Mouse (Mus musculus): ENCODE measurements around the gene Klk9. TPM values are rescaled to one million over a fixed set of nuclear protein-coding genes. Genes with fewer than 3 reads are reported as not detected.

Klk9 gene
- polyA plus RNA-seq, 1 experiment from 2014 or later = 0.25 TPM

DNA sequence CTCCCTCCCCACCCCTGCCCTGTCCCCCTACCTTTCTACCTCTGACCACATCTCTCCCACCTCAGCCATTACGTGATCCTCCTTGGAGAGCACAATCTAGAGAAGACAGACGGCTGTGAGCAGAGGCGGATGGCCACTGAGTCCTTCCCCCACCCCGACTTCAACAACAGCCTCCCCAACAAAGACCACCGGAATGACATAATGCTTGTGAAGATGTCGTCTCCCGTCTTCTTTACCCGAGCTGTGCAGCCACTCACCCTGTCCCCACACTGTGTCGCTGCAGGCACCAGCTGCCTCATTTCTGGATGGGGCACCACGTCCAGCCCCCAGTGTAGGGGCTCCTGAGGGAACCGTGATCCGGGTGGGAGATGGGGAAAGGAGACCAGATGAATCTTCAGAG is 14.3 kb upstream of the Klk9 start:
- Histone ChIP-seq H3K27ac (ENCODE audit: low read length) (no peak overlapping the region), H3K36me3 (ENCODE audit: insufficient read depth, low read length) (no peaks in the 10 kb centered on the region), H3K4me3 (ENCODE audit: low read depth, low read length) (no peak overlapping the region), H3K4me2 (replicated peaks; ENCODE audit: low read depth, low read length) (no peak overlapping the region), H3K9ac (replicated peaks; ENCODE audit: low read depth) (no peak overlapping the region), H3K27me3 (replicated peaks; ENCODE audit: insufficient read depth, low read length) (no peaks in the 10 kb centered on the region), H3K9me3 (ENCODE audit: low read length) (no peaks in the 10 kb centered on the region), H3K4me1 (ENCODE audit: insufficient read depth, low read depth, low read length) (peaks cover 3% of the 10 kb centered on the region; the same call in 1 of the 2 replicates)
- TF ChIP-seq EP300 (IDR thresholded peaks at IDR 0.05) (no peak), CTCF (IDR thresholded peaks at IDR 0.05) (no peak)
- no peak for DNase-seq (ENCODE audit: low spot score)
- ATAC-seq = no peak
- WGBS = 84% methylated on average over 12 of the region's 12 CpGs

DNA sequence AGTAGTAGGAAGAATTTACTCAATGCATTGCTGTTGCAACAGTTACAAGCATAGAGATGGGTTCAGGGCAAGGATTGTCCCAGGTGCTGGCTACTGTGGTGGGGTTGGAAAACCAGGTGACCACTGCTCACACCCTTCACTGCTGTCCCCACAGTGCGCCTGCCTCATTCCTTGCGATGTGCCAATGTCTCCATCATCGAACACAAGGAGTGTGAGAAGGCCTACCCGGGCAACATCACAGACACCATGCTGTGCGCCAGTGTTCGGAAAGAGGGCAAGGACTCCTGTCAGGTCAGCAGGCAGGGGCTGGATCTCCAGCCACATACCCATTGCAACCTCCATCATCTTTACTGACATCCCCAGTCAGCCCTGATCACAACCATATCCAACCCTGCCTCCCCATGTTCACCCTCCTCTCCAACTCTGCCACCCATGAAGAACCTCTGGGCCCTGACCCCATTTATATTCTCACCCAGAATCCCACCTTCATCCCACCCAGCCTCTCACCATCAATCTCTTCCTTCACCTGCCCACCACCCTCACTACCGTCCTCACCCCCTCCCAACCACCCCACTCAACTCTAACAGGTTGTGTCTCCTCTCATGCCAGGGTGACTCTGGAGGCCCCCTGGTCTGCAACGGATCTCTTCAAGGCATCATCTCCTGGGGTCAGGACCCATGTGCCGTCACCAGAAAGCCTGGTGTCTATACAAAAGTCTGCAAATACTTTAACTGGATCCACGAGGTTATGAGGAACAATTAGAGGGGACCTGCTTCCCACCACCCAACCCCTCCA is 13.3 kb upstream of the Klk9 start:
- WGBS = 83% methylated on average over 10 of the region's 10 CpGs
- H3K27me3 ChIP-seq (replicated peaks; ENCODE audit: insufficient read depth, low read length) = no peaks in the 10 kb centered on the region
- H3K9ac ChIP-seq (replicated peaks; ENCODE audit: low read depth) = no peak overlapping the region
- no peaks in the 10 kb centered on the region for H3K36me3 ChIP-seq (ENCODE audit: insufficient read depth, low read length)
- no peak overlapping the region for H3K4me3 ChIP-seq (ENCODE audit: low read depth, low read length)
- DNase-seq (ENCODE audit: low spot score) = no peak
- H3K4me2 ChIP-seq (replicated peaks; ENCODE audit: low read depth, low read length) = no peak overlapping the region
- H3K27ac ChIP-seq (ENCODE audit: low read length) = no peak overlapping the region
- H3K9me3 ChIP-seq (ENCODE audit: low read length) = no peaks in the 10 kb centered on the region
- peaks cover 3% of the 10 kb centered on the region; the same call in 1 of the 2 replicates for H3K4me1 ChIP-seq (ENCODE audit: insufficient read depth, low read depth, low read length)
- no peak for ATAC-seq
- TF ChIP-seq CTCF (IDR thresholded peaks at IDR 0.05) = no peak
- no peak for TF ChIP-seq EP300 (IDR thresholded peaks at IDR 0.05)

DNA sequence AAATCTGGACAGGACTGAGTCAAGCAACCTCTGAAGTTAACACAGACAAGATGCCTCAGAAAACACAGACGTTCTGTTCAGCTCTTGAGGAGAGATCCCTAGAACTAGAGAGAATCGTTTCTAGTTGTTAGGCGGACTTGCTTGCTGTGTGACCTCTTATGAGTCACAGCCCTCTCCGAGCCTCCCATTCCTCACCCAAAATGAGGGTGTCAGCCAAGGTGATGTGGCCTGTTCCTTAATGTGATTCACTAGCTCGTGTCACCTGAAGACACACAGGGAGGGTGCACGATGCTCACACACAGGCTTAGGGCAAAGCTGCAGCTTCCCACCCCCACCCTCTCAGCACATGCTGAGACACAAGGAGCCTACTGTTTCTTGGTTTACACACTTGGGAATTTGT is 11.4 kb upstream of the Klk9 start:
- WGBS = 41% methylated on average over 6 of the region's 6 CpGs
- Histone ChIP-seq H3K27ac (ENCODE audit: low read length) (no peak overlapping the region), H3K4me2 (replicated peaks; ENCODE audit: low read depth, low read length) (no peak overlapping the region)

DNA sequence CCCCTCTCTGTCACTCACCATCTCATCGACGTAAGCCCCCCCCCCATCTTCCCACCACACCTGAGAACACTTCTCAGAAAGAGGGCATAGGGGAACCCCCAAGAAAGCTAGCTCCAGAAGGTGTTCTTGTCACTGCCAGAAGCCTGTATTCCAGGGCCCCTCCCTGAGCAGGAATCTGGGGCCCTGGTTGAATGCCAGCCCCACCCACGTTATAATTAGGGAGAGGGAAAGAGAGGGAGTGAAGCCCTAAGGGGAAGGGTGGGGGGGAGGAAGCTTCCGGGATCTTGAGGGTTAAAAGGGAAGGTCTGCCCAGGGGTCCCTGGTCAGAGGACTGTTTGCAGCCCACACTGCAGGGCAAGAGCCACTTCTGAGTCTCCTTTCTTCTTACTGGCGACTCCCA is 10.9 kb upstream of the Klk9 start, which contains the start of gene Klk10:
Gene Klk10 (plus strand): TSS at position 290 of the 400 bp plus-strand sequence.
- DNase-seq (ENCODE audit: low spot score) (no peak), ATAC-seq (peak; percentile 36; the same call in 1 of the 2 replicates)
- Histone ChIP-seq H3K4me1 (ENCODE audit: insufficient read depth, low read depth, low read length) (peaks cover 3% of the 10 kb centered on the region; the same call in 1 of the 2 replicates), H3K4me3 (ENCODE audit: low read depth, low read length) (no peak within 1 kb of the TSS), H3K9me3 (ENCODE audit: low read length) (no peaks in the 10 kb centered on the region), H3K27ac (ENCODE audit: low read length) (no peak within 1 kb of the TSS), H3K4me2 (replicated peaks; ENCODE audit: low read depth, low read length) (no peak within 1 kb of the TSS), H3K36me3 (ENCODE audit: insufficient read depth, low read length) (no peaks in the 10 kb centered on the region), H3K9ac (replicated peaks; ENCODE audit: low read depth) (no peak within 1 kb of the TSS), H3K27me3 (replicated peaks; ENCODE audit: insufficient read depth, low read length) (no peaks in the 10 kb centered on the region)
- TF ChIP-seq EP300 (IDR thresholded peaks at IDR 0.05) (no peak), CTCF (IDR thresholded peaks at IDR 0.05) (no peak)
- WGBS = 20% methylated on average over 5 of the region's 5 CpGs

More for the DNA sequence above, 11.4 kb upstream of the Klk9 start:
- Histone ChIP-seq H3K4me1 (ENCODE audit: insufficient read depth, low read depth, low read length) (peaks cover 3% of the 10 kb centered on the region; the same call in 1 of the 2 replicates), H3K9me3 (ENCODE audit: low read length) (no peaks in the 10 kb centered on the region), H3K9ac (replicated peaks; ENCODE audit: low read depth) (no peak overlapping the region), H3K27me3 (replicated peaks; ENCODE audit: insufficient read depth, low read length) (no peaks in the 10 kb centered on the region), H3K36me3 (ENCODE audit: insufficient read depth, low read length) (no peaks in the 10 kb centered on the region), H3K4me3 (ENCODE audit: low read depth, low read length) (no peak overlapping the region)
- ATAC-seq (no peak), DNase-seq (ENCODE audit: low spot score) (no peak)
- TF ChIP-seq CTCF (IDR thresholded peaks at IDR 0.05) (no peak), EP300 (IDR thresholded peaks at IDR 0.05) (no peak)

DNA sequence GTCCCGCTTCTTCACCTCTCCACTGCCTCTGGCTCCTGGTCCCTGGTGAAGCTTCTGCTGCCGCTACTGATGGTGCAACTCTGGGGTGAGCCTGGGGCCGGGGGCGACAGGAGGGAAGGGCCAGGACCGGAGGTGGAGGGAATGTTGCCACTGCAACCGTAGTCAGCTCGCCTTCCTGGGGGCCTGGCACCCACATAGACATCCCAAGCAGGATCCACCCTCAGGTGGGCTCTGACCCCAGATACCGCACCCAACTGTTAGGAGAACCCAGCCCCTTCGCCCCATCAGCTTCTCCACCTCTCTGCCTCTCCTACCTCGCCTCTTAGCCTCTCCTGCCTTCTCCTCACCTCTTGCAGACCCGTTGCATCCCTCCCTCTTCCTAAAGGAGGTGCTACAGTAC is 10.2 kb upstream of the Klk9 start:
- 93% methylated on average over 9 of the region's 11 CpGs for WGBS
- no peak overlapping the region for H3K4me3 ChIP-seq (ENCODE audit: low read depth, low read length)
- H3K9me3 ChIP-seq (ENCODE audit: low read length) = no peaks in the 10 kb centered on the region
- no peak overlapping the region for H3K9ac ChIP-seq (replicated peaks; ENCODE audit: low read depth)
- no peaks in the 10 kb centered on the region for H3K36me3 ChIP-seq (ENCODE audit: insufficient read depth, low read length)
- H3K4me1 ChIP-seq (ENCODE audit: insufficient read depth, low read depth, low read length) = peaks cover 3% of the 10 kb centered on the region; the same call in 1 of the 2 replicates
- no peak for ATAC-seq
- H3K27me3 ChIP-seq (replicated peaks; ENCODE audit: insufficient read depth, low read length) = no peaks in the 10 kb centered on the region
- no peak for DNase-seq (ENCODE audit: low spot score)
- TF ChIP-seq EP300 (IDR thresholded peaks at IDR 0.05) (no peak), CTCF (IDR thresholded peaks at IDR 0.05) (no peak)
- no peak overlapping the region for H3K27ac ChIP-seq (ENCODE audit: low read length)
- no peak overlapping the region for H3K4me2 ChIP-seq (replicated peaks; ENCODE audit: low read depth, low read length)

DNA sequence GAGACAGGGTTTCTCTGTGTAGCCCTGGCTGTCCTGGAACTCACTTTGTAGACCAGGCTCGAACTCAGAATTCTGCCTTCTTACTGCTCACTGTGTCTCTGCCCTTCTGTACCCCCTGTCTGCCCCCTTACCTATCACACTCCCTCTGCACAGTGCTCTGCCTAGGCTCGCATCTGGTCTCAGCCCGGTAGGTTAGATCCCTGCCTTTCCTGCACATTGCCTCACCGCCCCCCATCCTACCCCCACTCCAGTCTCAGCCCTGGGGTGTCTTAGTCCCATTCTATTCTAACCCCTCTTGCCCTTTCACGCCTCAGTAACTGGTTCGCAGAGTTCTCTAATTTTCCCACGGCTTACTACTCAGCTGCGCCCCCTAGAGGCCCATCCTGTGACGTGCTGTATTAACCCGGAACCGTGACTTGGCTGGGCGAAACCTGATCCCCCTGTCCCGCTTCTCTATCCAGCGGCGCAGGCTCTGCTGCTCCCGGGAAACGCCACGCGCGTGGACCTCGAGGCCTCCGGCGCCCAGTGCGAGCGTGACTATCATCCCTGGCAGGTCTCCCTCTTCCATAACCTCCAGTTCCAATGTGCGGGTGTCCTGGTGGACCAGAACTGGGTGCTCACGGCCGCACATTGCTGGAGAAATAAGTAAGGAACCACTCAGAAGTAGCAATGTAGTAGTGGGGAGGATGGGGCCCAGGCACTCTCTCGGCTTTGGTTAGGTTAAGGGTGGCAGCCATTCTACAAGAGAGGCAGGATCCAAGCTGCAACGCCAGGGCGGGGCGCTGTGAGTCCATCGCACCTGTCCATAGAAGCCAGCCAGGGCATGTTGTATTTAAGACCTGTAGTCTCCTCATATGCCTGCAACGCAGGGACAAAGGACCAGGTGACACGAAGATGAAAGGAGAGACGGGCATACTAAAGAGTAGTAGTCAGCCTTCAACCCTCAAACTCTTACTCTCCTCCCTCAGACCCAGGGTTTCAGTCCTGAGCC is 9.1 kb upstream of the Klk9 start:
- no peak overlapping the region for H3K27ac ChIP-seq (ENCODE audit: low read length)
- DNase-seq (ENCODE audit: low spot score) (peak; percentile 88), ATAC-seq (peak; percentile 82)
- H3K4me2 ChIP-seq (replicated peaks; ENCODE audit: low read depth, low read length) = peak overlapping the region; percentile 62
- H3K4me3 ChIP-seq (ENCODE audit: low read depth, low read length) = 0 out of 2 replicates have a peak overlapping the region, but pooled peaks have one; percentile 10
- WGBS = 8% methylated on average over 36 of the region's 36 CpGs
- no peak overlapping the region for H3K9ac ChIP-seq (replicated peaks; ENCODE audit: low read depth)
- H3K4me1 ChIP-seq (ENCODE audit: insufficient read depth, low read depth, low read length) = peaks cover 3% of the 10 kb centered on the region; the same call in 1 of the 2 replicates
- TF ChIP-seq CTCF (IDR thresholded peaks at IDR 0.05) = peak; percentile 86
- TF ChIP-seq EP300 (IDR thresholded peaks at IDR 0.05) = no peak
- H3K9me3 ChIP-seq (ENCODE audit: low read length) = no peaks in the 10 kb centered on the region
- no peaks in the 10 kb centered on the region for H3K27me3 ChIP-seq (replicated peaks; ENCODE audit: insufficient read depth, low read length)
- no peaks in the 10 kb centered on the region for H3K36me3 ChIP-seq (ENCODE audit: insufficient read depth, low read length)

Data from lung, postnatal 0 days (tissue).